8 mouse cellular contexts compared by ENCODE assay signal in genomic region chr8:111573583-111573982, GRCm38 (mm10). TPM values are rescaled to one million over a fixed set of nuclear protein-coding genes. Genes with fewer than 3 reads are reported as not detected.
DNase-seq lines count a peak whose midpoint lies in the region; ATAC-seq lines count a peak whose summit lies in the region.

No protein-coding gene starts in this region.

- no peaks in the 10 kb centered on the region for H3K9me3 ChIP-seq in kidney, embryonic 15.5 days (replicated peaks)
- no peaks in the 10 kb centered on the region for H3K9me3 ChIP-seq in kidney, embryonic 16.5 days (ENCODE audit: low read length)
- H3K9me3 ChIP-seq in hindbrain, embryonic 13.5 days: no peaks in the 10 kb centered on the region
- H3K9me3 ChIP-seq in midbrain, embryonic 12.5 days: no peaks in the 10 kb centered on the region

- WGBS in kidney, embryonic 15.5 days: 48% methylated on average over 8 of the region's 8 CpGs
- 56% methylated on average over 8 of the region's 8 CpGs for WGBS in kidney, embryonic 16.5 days
- WGBS in hindbrain, embryonic 13.5 days: 13% methylated on average over 8 of the region's 8 CpGs
- WGBS in midbrain, embryonic 12.5 days: 21% methylated on average over 8 of the region's 8 CpGs

- peak; percentile 76 for DNase-seq in ZHBTc4 (ENCODE audit: low read depth, low spot score)
- no peak for DNase-seq in gastrocnemius, postnatal 14 days
- no peak for DNase-seq in heart, postnatal 14 days
- DNase-seq in heart, postnatal 25 days (ENCODE audit: low spot score): no peak

- H3K27me3 ChIP-seq in kidney, embryonic 15.5 days: no peaks in the 10 kb centered on the region
- no peaks in the 10 kb centered on the region for H3K27me3 ChIP-seq in kidney, embryonic 16.5 days (ENCODE audit: insufficient read depth, low read length)
- no peaks in the 10 kb centered on the region for H3K27me3 ChIP-seq in hindbrain, embryonic 13.5 days
- H3K27me3 ChIP-seq in midbrain, embryonic 12.5 days: no peaks in the 10 kb centered on the region

- peaks cover 10% of the 10 kb centered on the region; the same call in 1 of the 2 replicates for H3K36me3 ChIP-seq in kidney, embryonic 15.5 days
- no peaks in the 10 kb centered on the region for H3K36me3 ChIP-seq in kidney, embryonic 16.5 days (ENCODE audit: insufficient read depth, low read length)
- H3K36me3 ChIP-seq in hindbrain, embryonic 13.5 days: peaks cover 5% of the 10 kb centered on the region; the same call in 1 of the 2 replicates
- H3K36me3 ChIP-seq in midbrain, embryonic 12.5 days: 0 out of 2 replicates have a peak, but pooled peaks cover 8% of the 10 kb centered on the region

- H3K27ac ChIP-seq in kidney, embryonic 15.5 days: no peak overlapping the region
- H3K27ac ChIP-seq in kidney, embryonic 16.5 days (ENCODE audit: low read length): no peak overlapping the region
- H3K27ac ChIP-seq in hindbrain, embryonic 13.5 days: peak overlapping the region; percentile 66
- peak overlapping the region; percentile 64; the same call in 1 of the 2 replicates for H3K27ac ChIP-seq in midbrain, embryonic 12.5 days (replicated peaks)

- H3K4me3 ChIP-seq in kidney, embryonic 15.5 days (replicated peaks): no peak overlapping the region
- H3K4me3 ChIP-seq in kidney, embryonic 16.5 days (ENCODE audit: low read length): no peak overlapping the region
- no peak overlapping the region for H3K4me3 ChIP-seq in hindbrain, embryonic 13.5 days
- H3K4me3 ChIP-seq in midbrain, embryonic 12.5 days: no peak overlapping the region

- intact Hi-C loops in gastrocnemius, postnatal 14 days (cut with DNase I; ENCODE audit: low total_unique reads): no loop called here
- intact Hi-C loops in heart, postnatal 14 days (cut with DNase I): no loop called here
- intact Hi-C loops in heart, postnatal 25 days (cut with DNase I): no loop called here

- H3K9ac ChIP-seq in kidney, embryonic 15.5 days: no peak overlapping the region
- no peak overlapping the region for H3K9ac ChIP-seq in kidney, embryonic 16.5 days (replicated peaks; ENCODE audit: low read length)
- 0 out of 2 replicates have a peak overlapping the region, but pooled peaks have one; percentile 11 for H3K9ac ChIP-seq in hindbrain, embryonic 13.5 days
- H3K9ac ChIP-seq in midbrain, embryonic 12.5 days (replicated peaks): 0 out of 2 replicates have a peak overlapping the region, but pooled peaks have one; percentile 24

- no peak overlapping the region for H3K4me2 ChIP-seq in kidney, embryonic 15.5 days
- H3K4me2 ChIP-seq in kidney, embryonic 16.5 days (replicated peaks; ENCODE audit: low read depth, low read length): no peak overlapping the region
- H3K4me2 ChIP-seq in hindbrain, embryonic 13.5 days: peak overlapping the region; percentile 31
- peak overlapping the region; percentile 18 for H3K4me2 ChIP-seq in midbrain, embryonic 12.5 days (replicated peaks)

- H3K4me1 ChIP-seq in kidney, embryonic 15.5 days: peaks cover 35% of the 10 kb centered on the region
- H3K4me1 ChIP-seq in kidney, embryonic 16.5 days (ENCODE audit: insufficient read depth, low read length): peaks cover 26% of the 10 kb centered on the region
- H3K4me1 ChIP-seq in hindbrain, embryonic 13.5 days (replicated peaks): peaks cover 58% of the 10 kb centered on the region
- peaks cover 28% of the 10 kb centered on the region for H3K4me1 ChIP-seq in midbrain, embryonic 12.5 days

- peak; percentile 64 for ATAC-seq in kidney, embryonic 15.5 days (replicated peaks; ENCODE audit: low FRiP score)
- ATAC-seq in kidney, embryonic 16.5 days (ENCODE audit: low FRiP score, low TSS enrichment): no peak
- 0 out of 2 replicates have a peak, but pooled peaks have one; percentile 54 for ATAC-seq in hindbrain, embryonic 13.5 days (ENCODE audit: low FRiP score)
- peak; percentile 47; the same call in 1 of the 2 replicates for ATAC-seq in midbrain, embryonic 12.5 days (ENCODE audit: low FRiP score, low read depth)

RNA-seq across cellular contexts. Expression of gene Znrf1, which starts 37.7 kb away (rescaled TPM):
- polyA plus RNA-seq in kidney, embryonic 15.5 days (2015; fragmentation: Nextera tagmentation; extraction: Ambion mirVana): 25.2 and 28.6 TPM in 2 replicates
- 19.8 and 19.9 TPM in 2 replicates for polyA plus RNA-seq in kidney, embryonic 16.5 days (2015; fragmentation: Nextera tagmentation; extraction: Ambion mirVana)
- 77.3 and 80.0 TPM in 2 replicates for polyA plus RNA-seq in hindbrain, embryonic 13.5 days (2015; fragmentation: Nextera tagmentation; extraction: Ambion mirVana)
- 86.3 and 91.6 TPM in 2 replicates for polyA plus RNA-seq in midbrain, embryonic 12.5 days (2016; fragmentation: Nextera tagmentation; extraction: Ambion mirVana)
- total RNA-seq in gastrocnemius, postnatal 14 days (2021): 10 to 100 TPM; 46.3 to 47.2 TPM
- 10 to 100 TPM; 62.6 to 72.6 TPM for total RNA-seq in heart, postnatal 14 days (2021)
- total RNA-seq in heart, postnatal 25 days (2021): 10 to 100 TPM; 57.0 to 59.8 TPM

RNA-seq across cellular contexts. Expression of gene Wdr59, which starts 51.7 kb away (rescaled TPM):
- 6.7 and 7.0 TPM in 2 replicates for polyA plus RNA-seq in kidney, embryonic 15.5 days (2015; fragmentation: Nextera tagmentation; extraction: Ambion mirVana)
- 7.8 and 7.9 TPM in 2 replicates for polyA plus RNA-seq in kidney, embryonic 16.5 days (2015; fragmentation: Nextera tagmentation; extraction: Ambion mirVana)
- 7.4 and 8.3 TPM in 2 replicates for polyA plus RNA-seq in hindbrain, embryonic 13.5 days (2015; fragmentation: Nextera tagmentation; extraction: Ambion mirVana)
- 5.7 and 6.0 TPM in 2 replicates for polyA plus RNA-seq in midbrain, embryonic 12.5 days (2016; fragmentation: Nextera tagmentation; extraction: Ambion mirVana)
- 1 to 10 TPM; 8.2 to 9.9 TPM for total RNA-seq in gastrocnemius, postnatal 14 days (2021)
- 10 to 100 TPM in 1 of 2 experiments, 1 to 10 TPM in 1; 7.8 to 10.3 TPM for total RNA-seq in heart, postnatal 14 days (2021)
- total RNA-seq in heart, postnatal 25 days (2021): 1 to 10 TPM; 6.3 to 7.4 TPM

RNA-seq across cellular contexts. Expression of gene Ldhd, which starts 56.6 kb away (rescaled TPM):
- polyA plus RNA-seq in kidney, embryonic 15.5 days (2015; fragmentation: Nextera tagmentation; extraction: Ambion mirVana): 1.2 and 1.3 TPM in 2 replicates
- polyA plus RNA-seq in kidney, embryonic 16.5 days (2015; fragmentation: Nextera tagmentation; extraction: Ambion mirVana): 2.3 and 2.8 TPM in 2 replicates
- polyA plus RNA-seq in hindbrain, embryonic 13.5 days (2015; fragmentation: Nextera tagmentation; extraction: Ambion mirVana): 0.52 and 0.53 TPM in 2 replicates
- polyA plus RNA-seq in midbrain, embryonic 12.5 days (2016; fragmentation: Nextera tagmentation; extraction: Ambion mirVana): 0.41 and 0.46 TPM in 2 replicates
- 10 to 100 TPM; 14.1 to 16.0 TPM for total RNA-seq in gastrocnemius, postnatal 14 days (2021)
- 10 to 100 TPM; 11.7 to 12.4 TPM for total RNA-seq in heart, postnatal 14 days (2021)
- 10 to 100 TPM; 25.1 to 28.1 TPM for total RNA-seq in heart, postnatal 25 days (2021)

Comparison
In these comparisons a context has a peak if more than half of its experiments do, and no peak if none do; other contexts are left out.
1. H3K27ac ChIP-seq: peak in hindbrain, embryonic 13.5 days (single experiment) and midbrain, embryonic 12.5 days (single experiment); none in kidney, embryonic 15.5 days (single experiment) and kidney, embryonic 16.5 days (single experiment).
2. H3K4me2 ChIP-seq: peak in hindbrain, embryonic 13.5 days (single experiment) and midbrain, embryonic 12.5 days (single experiment); none in kidney, embryonic 15.5 days (single experiment) and kidney, embryonic 16.5 days (single experiment).
3. H3K9ac ChIP-seq: peak in hindbrain, embryonic 13.5 days (single experiment) and midbrain, embryonic 12.5 days (single experiment); none in kidney, embryonic 15.5 days (single experiment) and kidney, embryonic 16.5 days (single experiment).